Mouse (Mus musculus) T-helper 1 cell (primary cell): ENCODE results near the gene AC109138.7.
"Not testable (repeated sequence)": the region's sequence is repeated elsewhere in the genome, so short reads cannot be mapped to it uniquely, and the experiment has no call there.

Source experiments
- in situ Hi-C: fragments of 300-600 bp; cut with MboI, MseI; formaldehyde crosslinking; loops from one replicate; pipeline ENCODE4 v1.15.1; 2025; ENCODE audit warnings: high pct_unique_total_duplicates

The AC109138.7 gene

DNA sequence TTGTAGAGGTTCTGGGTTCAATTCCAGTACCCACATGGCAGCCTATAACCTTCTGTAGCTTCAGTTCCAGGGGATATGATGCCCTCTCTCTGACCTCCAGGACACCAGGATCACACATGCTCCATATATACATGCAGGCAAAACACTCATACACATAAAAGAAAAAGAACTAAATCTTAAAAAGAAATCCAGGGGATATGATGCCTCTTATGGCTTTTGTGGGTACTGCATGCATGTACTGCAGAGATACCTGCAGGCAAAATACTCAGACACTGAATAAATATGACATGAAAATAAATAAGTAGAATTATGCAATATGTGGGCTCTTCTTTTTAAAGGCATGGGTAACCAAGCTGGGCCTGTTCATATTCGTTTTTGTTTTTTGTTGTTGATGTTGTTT, 32.9 kb downstream of the AC109138.7 start:
- in situ Hi-C loops: no loop called here

DNA sequence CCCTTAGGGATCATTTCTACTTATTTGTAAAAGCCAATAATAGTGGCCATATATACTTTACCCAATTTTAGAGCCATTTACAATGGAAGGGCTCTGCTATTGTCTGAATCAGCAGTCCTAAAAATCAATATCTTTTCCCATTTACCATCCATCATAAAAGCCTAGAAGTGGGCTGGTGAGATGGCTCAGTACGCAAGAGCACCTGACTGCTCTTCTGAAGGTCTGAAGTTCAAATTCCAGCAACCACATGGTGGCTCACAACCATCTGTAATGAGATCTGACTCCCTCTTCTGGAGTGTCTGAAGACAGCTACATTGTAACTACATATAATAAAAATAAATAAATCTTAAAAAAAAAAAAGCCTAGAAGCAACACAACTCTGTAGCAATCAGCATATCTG, 34.5 kb downstream of the AC109138.7 start:
- in situ Hi-C loops: not testable (repeated sequence)

DNA sequence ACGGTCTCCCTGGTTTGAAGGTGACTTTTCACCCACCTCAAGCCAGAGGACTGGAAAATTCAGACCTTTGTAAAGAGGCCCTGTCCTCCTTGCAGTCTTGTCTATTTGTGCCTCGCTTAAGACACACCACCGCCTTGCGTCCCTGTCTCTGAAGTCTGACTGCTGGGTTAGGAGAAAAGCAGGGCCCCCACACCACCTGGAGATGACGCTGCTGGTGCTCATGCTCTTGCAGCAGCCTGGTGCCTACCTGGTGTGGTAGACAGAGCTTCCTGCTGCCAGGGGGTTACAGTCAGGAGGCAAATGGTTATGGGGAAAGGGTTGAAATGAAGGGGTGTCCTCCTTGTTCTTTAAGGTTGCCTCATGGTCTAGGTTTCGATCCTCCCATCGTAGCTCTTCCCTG, 40.1 kb downstream of the AC109138.7 start:
- in situ Hi-C loops: no loop called here

DNA sequence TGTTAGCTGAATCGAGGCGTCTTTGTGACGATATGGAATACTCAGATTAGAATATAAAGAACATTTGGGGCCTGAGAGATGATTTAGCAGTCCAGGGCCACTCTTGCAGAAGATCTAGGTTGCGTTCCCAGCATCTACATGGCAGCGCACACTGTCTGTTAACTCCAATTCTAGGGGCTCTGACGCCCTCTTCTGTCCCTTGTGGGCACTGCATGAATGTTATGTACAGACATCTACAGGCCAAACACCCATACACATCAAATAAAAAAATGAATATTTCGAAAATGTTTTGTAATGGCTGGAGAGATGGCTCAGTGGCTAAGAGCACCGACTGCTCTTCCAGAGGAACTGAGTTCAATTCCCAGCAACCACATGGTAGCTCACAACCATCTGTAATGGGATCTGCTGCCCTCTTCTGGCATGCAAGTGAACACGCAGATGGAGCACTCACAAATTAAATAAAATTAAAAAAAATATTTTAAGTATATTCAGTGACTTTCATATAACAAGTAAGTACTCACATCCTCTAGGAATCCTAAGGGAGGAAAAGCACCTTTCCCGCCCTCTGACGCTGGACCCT, 41.5 kb downstream of the AC109138.7 start:
- in situ Hi-C loops: loop anchor here (5.0 kb wide), 1 partner anchor 57 kb away; no protein-coding TSS in a partner anchor

DNA sequence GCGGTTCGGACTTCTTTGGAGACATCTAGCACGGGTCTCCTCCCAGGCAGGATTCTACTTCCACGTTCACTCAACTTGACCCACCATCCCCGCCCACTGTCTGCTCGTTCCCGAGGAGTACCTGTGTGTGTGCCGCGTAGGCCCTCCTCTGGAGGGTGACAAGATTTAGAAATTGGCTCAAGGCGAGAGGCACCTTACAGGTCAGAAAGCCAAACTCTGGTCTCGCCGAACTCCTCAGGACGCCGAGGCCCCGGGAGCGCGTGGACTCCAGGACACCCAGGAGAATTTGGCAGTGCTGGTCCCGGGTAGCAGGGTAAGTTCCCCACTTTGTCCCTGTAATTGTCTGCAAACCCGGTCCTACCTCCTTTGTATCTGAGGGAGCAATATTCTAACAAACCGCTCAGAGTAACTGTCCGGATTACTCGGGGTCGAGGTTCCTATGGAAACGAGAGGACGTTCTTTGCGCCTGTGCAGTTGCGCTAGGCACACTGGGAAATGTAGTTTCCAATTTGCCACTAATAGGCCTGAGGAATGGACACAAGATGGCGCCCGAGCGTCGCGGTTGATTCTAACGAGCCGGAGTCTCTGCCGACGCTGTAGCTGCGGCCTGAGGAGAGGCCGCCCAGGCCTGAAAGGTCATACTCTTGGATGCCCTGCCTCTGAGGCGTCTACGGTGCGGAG, 43.2 kb downstream of the AC109138.7 start:
- in situ Hi-C loops: loop anchor here (5.0 kb wide), 1 partner anchor 55 kb away; no protein-coding TSS in a partner anchor

DNA sequence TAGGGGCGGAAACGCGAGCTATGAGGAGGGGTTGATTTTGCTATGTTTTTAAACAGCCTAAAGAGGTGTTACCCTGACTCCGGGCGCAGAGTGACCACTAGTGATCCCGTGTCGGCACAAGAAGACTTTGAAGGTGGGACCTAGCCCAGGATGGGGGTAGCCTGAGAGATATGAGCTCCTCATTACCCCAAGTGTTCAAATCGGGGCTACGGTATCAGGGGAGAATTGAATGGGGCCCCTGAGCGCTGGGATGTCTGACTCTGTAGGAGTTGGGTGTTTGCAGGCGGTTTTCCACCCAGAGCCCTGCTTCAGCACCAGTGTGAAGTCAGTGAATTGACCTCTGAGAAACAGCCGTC, 43.7 kb downstream of the AC109138.7 start:
- in situ Hi-C loops: loop anchor here (5.0 kb wide), 1 partner anchor 54 kb away; no protein-coding TSS in a partner anchor

DNA sequence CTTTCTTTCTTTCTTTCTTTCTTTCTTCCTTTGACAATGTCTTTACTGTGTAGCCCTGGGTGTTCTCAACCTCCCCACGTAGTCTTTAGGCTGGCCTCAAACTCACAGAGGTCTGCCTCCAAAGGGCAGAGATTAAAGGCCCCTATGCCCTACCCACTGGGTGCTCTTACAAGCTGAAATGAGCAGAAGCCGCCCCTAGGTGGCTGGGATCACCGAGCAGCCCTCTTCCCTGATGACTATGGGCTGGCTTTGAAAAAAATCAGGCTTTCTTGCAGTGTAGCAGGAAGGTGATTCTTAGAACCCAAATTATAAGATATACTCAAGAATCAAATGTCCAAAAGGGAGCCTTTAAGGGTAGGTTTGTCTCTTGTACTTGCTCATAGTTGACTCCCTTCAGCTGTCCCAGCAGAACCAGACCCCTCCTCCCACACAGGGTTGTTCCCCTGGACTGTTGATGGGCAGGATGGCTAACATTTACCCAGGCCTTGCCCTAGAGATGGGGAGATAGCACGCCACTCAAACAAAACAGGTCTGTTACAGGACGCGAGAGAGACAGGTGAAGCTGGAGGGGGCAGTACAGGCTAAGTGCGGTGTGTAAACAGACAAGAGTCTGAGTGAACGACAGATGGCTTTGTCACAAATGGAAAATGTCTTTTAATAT, 47.0 kb downstream of the AC109138.7 start:
- in situ Hi-C loops: no loop called here

DNA sequence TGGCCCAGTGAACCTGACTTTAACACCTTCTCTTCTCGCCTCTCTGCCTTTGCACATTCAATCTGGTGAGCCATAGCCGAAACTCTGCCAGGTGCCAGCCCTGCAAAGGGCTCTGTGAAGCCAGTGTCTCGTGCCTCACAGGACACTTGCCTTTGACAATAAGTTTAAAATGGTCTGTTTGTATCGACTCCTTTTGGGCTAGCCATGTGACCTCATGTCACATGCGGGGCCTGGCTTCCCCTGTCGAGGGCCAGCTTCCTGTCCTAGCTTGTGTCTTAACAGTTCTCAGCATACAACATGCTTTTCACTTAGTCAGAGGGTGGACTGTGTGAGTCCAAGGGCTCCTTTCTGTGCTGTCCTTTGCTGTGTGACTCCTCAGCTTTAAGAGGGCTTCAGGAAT, 48.6 kb downstream of the AC109138.7 start:
- in situ Hi-C loops: no loop called here

DNA sequence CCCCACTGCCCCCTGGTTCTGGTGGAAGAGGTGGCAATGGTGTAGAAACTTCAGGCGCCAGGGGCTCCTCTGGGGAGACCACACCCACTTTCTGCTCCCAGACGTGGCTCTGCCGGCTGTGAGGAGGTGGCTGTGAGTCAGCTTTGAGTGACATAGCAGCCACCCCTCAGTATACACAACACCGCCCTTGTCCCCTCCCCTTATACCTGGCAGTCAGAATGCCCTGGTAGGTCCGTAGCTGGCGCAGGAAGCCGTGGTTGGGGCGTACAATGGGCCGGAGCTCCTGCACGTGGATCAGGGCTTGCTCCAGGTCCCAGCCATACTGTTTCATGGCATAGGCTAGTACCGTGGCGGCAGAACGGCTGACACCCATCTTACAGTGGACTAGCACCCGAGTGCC, 49.5 kb downstream of the AC109138.7 start:
- in situ Hi-C loops: no loop called here

DNA sequence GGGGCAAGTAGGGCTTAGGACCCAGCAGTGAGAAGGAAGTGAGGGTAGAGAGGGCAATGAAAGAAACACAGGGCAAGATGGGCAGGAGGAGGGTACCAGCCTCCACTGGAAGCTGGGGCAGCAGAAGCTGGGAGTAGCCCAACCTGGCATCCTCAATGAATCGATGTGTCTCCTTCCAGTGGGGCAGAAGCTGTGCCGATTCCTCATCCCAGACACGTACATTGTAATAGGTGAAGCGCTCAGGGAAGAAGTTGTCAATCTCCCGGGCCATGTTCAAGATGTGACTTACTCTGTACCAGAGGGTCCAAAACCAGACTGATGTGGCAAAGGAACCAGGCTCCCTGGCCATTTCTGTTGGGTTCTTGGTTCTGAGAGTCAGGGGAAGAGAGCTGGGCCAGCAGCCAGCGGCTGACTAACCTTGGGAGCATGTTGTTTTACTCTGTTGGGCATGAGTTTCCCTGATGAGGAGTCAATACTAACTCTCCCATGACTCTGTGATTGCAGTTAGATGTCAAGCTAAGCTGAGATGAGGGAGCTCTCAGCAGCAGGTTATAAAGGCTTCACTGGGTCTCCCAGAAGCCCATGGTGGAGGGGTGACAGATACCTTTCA, 50.1 kb downstream of the AC109138.7 start:
- in situ Hi-C loops: no loop called here

DNA sequence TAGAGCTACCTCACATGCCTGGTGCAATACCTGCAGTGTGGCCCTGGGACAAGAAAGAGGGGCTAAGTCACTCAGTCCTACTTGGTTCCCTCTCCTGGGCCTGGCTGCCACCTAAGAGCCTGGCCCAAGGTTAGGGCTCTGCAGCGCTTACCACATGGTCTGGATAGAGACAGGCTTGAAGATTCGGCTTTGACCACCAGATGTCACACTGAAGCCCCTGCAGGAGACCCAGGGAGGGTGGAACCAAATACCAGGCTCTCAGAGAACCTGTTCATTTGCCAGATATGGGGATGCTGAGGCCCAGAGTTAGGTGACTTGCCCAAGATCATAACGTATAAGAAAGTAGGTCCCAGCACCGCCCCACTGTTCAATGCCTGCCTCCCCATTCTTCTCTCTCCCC, 51.8 kb downstream of the AC109138.7 start:
- in situ Hi-C loops: no loop called here

DNA sequence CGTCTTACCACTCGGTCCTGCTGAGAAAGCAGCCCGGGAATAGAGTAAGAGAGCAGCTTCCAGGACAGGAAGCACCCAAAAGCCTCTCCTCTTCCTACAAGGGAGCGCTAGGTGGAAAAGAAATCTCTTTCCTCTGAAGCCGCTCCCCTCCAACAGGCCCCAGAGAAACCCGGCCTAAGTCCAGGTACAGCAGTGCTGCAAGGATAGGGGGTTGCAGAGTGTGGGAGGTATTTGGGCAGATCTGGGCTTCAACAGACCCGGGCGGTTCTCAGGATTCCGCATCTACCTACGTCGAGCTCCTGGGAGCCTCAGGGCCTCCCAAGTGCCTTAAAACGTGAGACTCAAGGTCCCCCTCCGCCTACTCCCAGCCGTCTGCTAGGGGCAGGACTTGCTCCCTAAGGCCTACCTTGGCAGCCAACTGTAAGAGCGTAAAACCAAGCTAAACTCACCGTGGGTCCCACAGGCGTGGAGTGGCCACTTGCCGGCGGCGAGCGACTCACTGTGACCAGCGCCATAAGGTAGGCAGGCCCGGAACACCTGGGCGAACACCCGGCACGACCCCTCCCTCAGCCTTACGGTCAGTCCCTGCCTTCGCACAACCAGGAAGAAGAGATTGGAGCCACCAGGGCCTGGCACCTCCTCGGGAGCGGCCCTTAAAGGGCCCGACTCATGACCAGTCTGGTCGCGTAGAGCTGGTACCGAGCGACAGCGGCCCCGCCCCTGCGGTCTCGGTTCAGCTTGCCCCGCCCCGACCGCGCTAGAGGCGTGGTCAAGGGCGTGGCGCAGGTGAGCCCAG, 54.6 kb downstream of the AC109138.7 start, which contains the start of gene Ssh3:
Ssh3 (minus strand) TSS at position 615 of the 796 bp plus-strand sequence.
- in situ Hi-C loops: no loop called here

DNA sequence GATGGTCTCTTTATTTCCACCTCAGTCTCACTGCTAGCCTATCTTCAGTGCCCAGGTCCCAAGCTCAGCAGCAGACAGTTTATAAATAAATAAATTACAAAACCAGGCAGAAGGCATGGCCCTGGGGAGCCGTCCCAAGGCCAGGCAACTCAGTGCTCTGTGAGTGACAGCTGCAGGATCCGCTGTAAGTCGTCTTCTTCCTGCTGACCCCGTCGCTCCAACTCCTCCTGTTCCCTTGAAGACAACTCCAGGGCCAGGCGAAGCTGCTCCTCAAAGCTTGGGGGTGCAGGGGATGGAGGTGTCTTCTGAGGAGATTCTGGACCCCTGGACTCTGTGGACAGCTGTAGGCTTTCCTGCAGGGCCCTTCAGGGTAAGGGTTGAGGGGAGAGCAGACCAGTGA, 56.0 kb downstream of the AC109138.7 start:
- in situ Hi-C loops: no loop called here

DNA sequence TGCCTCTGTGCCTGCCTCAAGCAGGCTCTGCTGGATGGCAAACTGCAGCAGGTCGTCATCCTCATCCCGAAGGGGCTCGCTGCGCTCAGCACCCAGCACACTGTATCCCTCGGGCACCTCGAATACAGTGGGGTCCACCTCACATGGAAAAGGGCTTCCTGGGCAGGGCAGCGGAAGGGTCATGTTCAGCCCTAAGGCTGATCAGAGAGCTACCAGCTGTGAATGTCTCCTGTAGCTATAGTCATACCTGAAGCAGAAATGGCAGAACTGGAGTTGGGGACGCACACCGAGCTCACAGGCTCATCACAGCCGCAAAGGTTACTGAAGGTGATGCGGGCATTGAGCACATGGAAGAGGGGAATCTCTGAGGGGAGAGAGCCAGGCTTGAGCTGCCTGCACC, 56.8 kb downstream of the AC109138.7 start:
- in situ Hi-C loops: no loop called here

DNA sequence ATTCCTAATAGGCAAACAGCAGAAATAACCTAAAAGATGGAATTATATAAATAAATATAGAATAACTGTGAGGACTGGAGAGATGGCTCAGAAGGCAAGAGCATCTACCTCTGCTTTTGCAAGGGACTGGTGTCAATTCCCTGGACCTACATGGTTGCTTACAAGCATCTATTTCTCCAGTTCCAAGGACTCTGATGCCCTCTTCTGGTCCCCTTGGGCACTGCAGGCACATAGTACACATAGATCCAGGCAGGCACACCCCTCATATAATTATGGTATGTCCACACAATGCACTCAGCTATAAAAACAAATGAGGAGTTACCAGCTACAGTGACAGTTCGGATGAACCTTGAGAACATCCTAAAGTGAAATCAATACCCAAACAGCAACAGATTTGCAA, 65.3 kb downstream of the AC109138.7 start:
- in situ Hi-C loops: no loop called here

DNA sequence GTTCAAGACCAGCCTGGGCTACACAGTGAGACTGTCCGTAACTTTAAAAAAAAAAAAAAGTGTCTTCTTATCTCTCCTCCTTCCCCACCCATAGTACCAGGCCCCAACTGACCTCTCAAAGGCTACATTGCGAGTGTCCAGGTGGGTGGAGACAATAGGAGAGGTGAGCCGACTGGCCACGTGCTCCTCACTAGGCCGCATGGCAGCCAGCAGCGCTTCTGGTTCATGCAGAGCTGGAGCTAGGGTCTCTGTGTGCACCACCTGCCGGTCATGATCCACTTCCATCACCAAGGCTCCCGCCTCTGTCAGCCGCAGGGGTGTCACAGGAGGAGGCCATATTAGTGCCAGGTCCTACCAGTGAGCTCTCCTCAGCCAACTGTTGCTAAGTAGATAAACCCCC, 66.3 kb downstream of the AC109138.7 start:
- in situ Hi-C loops: no loop called here
